Mouse (Mus musculus) lung, adult 2 months (tissue): ENCODE results near the gene Pdia2. TPM values are rescaled to one million over a fixed set of nuclear protein-coding genes. Genes with fewer than 3 reads are reported as not detected.
"Not testable (repeated sequence)": the region's sequence is repeated elsewhere in the genome, so short reads cannot be mapped to it uniquely, and the experiment has no call there.

Source experiments
- DNase-seq: peaks from one replicate; pipeline ENCODE4 v3.0.0; 2022
- H3K4me1 ChIP-seq: fragments of 200-500 bp; 2 replicates; pipeline ENCODE4 v1.6.1; 2011; ENCODE audit warnings: low read length; ENCODE audit not compliant: control insufficient read depth, insufficient read depth
- H3K4me3 ChIP-seq: fragments of 200-500 bp; replicated peaks from 2 replicates; pipeline ENCODE3; 2011; ENCODE audit warnings: low read depth, mild to moderate bottlenecking, control low read depth, low read length; ENCODE audit errors: extremely low read depth
- CTCF ChIP-seq: fragments of 200-500 bp; IDR thresholded peaks from 2 replicates; pipeline ENCODE4 v1.5.1; 2011; ENCODE audit warnings: mild to moderate bottlenecking, low read length, control low read depth; ENCODE audit not compliant: insufficient read depth
- POLR2A ChIP-seq: fragments of 200-500 bp; IDR thresholded peaks from 2 replicates; pipeline ENCODE4 v1.6.1; 2011; ENCODE audit warnings: low read depth, mild to moderate bottlenecking, control low read depth, low read length, borderline replicate concordance; ENCODE audit errors: extremely low read depth
- WGBS: fragments of 180-500 bp; shearing (Covaris S2); methylation state at CpG from one replicate; pipeline ENCODE4 v1.1.7; 2018; 5-methylcytosine and 5-hydroxymethylcytosine counted together
- polyA plus RNA-seq: library from polyadenylated mRNA; depleted of rRNA; stranded (reverse); fragments of >200 nt; gene quantifications from 2 replicates; pipeline ENCODE4 v1.2.3, GENCODE M21; 2012

The Pdia2 gene
- polyA plus RNA-seq, 1 experiment, result 0.62 TPM

GRCm38 (mm10) chr17:26202737-26203136 lies 3.9 kb upstream of the Pdia2 start, which contains the start of gene Rgs11:
Rgs11 (plus strand) TSS chr17:26202951.
- TF ChIP-seq POLR2A (no peak), CTCF (no peak)
- peak within 1 kb of the TSS; percentile 62 for H3K4me3 ChIP-seq
- peaks cover 4% of the 10 kb centered on the region for H3K4me1 ChIP-seq
- DNase-seq, result peak; percentile 59
- 2% methylated on average over 22 of the region's 22 CpGs for WGBS

GRCm38 (mm10) chr17:26201998-26202397 lies 3.1 kb upstream of the Pdia2 start:
- peaks cover 4% of the 10 kb centered on the region for H3K4me1 ChIP-seq
- TF ChIP-seq CTCF (no peak), POLR2A (no peak)
- peak; percentile 15 for DNase-seq
- H3K4me3 ChIP-seq, result no peak overlapping the region

- peak; percentile 28 for DNase-seq
- H3K4me1 ChIP-seq, result peaks cover 4% of the 10 kb centered on the region
- no peak overlapping the region for H3K4me3 ChIP-seq
- WGBS, result 1% methylated on average over 92 of the region's 92 CpGs
- TF ChIP-seq CTCF, result no peak
- TF ChIP-seq POLR2A, result no peak
These were observed 2.2 kb upstream of the Pdia2 start for GRCm38 (mm10) chr17:26200831-26201705.

GRCm38 (mm10) chr17:26192481-26193190 lies 6.3 kb downstream of the Pdia2 start:
- Histone ChIP-seq H3K4me1 (no peaks in the 10 kb centered on the region), H3K4me3 (no peak overlapping the region)
- DNase-seq, result no peak
- TF ChIP-seq CTCF, result no peak
- no peak for TF ChIP-seq POLR2A
- 95% methylated on average over 15 of the region's 15 CpGs for WGBS

GRCm38 (mm10) chr17:26191486-26191885 lies 7.4 kb downstream of the Pdia2 start:
- DNase-seq, H3K4me3 ChIP-seq, H3K4me1 ChIP-seq: not testable (repeated sequence)
- 88% methylated on average over 7 of the region's 7 CpGs for WGBS

GRCm38 (mm10) chr17:26188091-26188805 lies 10.6 kb downstream of the Pdia2 start:
- H3K4me1 ChIP-seq, result no peaks in the 10 kb centered on the region
- no peak for DNase-seq
- H3K4me3 ChIP-seq, result no peak overlapping the region
- TF ChIP-seq POLR2A, result no peak
- no peak for TF ChIP-seq CTCF
- WGBS, result 92% methylated on average over 11 of the region's 11 CpGs

GRCm38 (mm10) chr17:26187592-26187991 lies 11.3 kb downstream of the Pdia2 start:
- WGBS, result 97% methylated on average over 5 of the region's 5 CpGs
- DNase-seq, result no peak
- no peak for TF ChIP-seq CTCF
- no peak for TF ChIP-seq POLR2A
- Histone ChIP-seq H3K4me1 (no peaks in the 10 kb centered on the region), H3K4me3 (no peak overlapping the region)

GRCm38 (mm10) chr17:26181179-26181578 lies 17.7 kb downstream of the Pdia2 start:
- 93% methylated on average over 3 of the region's 3 CpGs for WGBS
- no peaks in the 10 kb centered on the region for H3K4me1 ChIP-seq

GRCm38 (mm10) chr17:26178611-26179010 lies 20.3 kb downstream of the Pdia2 start:
- Histone ChIP-seq H3K4me1 (no peaks in the 10 kb centered on the region), H3K4me3 (no peak overlapping the region)
- TF ChIP-seq CTCF (no peak), POLR2A (no peak)
- DNase-seq, result no peak

More at GRCm38 (mm10) chr17:26181179-26181578, 17.7 kb downstream of the Pdia2 start:
- DNase-seq, result no peak
- H3K4me3 ChIP-seq, result no peak overlapping the region
- TF ChIP-seq CTCF (no peak), POLR2A (no peak)

- 91% methylated on average over 2 of the region's 2 CpGs for WGBS
- DNase-seq, H3K4me3 ChIP-seq, H3K4me1 ChIP-seq: not testable (repeated sequence)
These were observed 23.6 kb downstream of the Pdia2 start for GRCm38 (mm10) chr17:26175248-26175647.
